Mouse (Mus musculus): ENCODE measurements at regions not wholly inside any gene's neighbourhood (a gene's known extent, or its start where the extent isn't known, plus 50 kb on each side); places are given as distances from the start of the nearest gene placed in this dataset.
"Not testable (repeated sequence)": the region's sequence is repeated elsewhere in the genome, so short reads cannot be mapped to it uniquely, and the experiment has no call there.

DNA sequence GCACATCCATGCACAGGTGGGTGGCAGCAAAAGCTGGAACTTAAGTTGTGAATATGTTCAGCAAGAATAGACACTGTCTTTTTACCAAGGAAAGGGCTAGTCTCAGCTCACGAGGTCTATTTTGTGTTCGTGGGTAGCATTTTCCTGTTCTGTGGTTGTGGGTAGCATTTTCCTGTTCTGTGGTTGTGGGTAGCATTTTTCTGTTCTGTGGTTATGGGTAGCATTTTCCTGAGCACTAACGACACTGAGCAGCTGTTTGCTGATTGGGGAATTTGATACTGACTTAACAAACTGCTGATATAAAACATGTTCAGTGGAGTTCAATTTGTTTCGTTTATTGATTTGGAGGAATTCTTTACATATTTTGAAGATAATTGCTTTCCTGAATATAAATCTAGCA is 837.8 kb upstream of the Vwc2 start:
- no peak overlapping the region for H3K27ac ChIP-seq
- H3K4me3 ChIP-seq = no peak overlapping the region
- ATAC-seq (replicated peaks) = no peak
- no peaks in the 10 kb centered on the region for H3K36me3 ChIP-seq (replicated peaks)
- WGBS = 84% methylated on average over 4 of the region's 4 CpGs
- H3K4me2 ChIP-seq = no peak overlapping the region
- H3K9ac ChIP-seq = no peak overlapping the region
- H3K27me3 ChIP-seq (replicated peaks) = no peaks in the 10 kb centered on the region
- no peaks in the 10 kb centered on the region for H3K9me3 ChIP-seq
- H3K4me1 ChIP-seq = no peaks in the 10 kb centered on the region

DNA sequence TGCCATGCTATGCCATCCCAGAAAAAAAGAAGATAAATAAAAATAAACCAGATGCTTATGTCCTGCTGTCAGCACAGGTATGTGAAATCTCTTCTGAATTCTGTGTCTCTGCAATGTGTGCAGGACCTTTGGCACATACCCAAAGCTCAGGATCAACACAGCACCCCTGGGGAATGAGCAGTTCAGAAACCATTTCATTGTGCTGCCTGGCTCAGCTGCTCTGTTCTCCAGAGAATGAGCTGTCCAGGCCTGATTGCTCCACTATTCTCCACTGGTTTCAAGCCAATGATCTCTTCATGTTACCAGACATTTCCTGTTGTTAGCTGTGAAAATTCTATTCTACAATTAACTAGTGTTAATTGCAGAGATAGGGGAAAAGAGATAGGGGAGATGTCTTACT is 830.5 kb upstream of the Vwc2 start:
- ATAC-seq (replicated peaks) = peak; percentile 39; the same call in 1 of the 2 replicates
- no peak overlapping the region for H3K4me2 ChIP-seq
- H3K4me3 ChIP-seq = no peak overlapping the region

DNA sequence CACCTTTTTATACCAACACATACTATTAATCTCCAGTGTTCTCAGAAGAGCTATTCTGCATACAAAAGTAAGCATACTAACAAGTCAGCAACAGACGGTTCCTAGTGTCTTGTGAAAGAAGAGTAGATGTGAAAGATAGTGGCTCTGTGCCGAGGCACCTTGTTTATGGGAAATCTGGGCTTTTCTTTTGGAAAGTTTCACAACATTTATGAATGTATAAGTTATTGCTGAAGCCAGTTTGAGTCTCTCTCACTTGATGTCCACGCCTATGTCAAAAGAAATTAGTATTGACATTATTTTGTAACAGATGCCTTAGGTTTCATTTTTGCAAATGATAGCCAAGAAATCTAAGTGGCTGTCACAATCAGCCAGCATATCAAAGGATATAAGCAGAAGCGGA is 822.0 kb upstream of the Vwc2 start:
- Histone ChIP-seq H3K4me3 (no peak overlapping the region), H3K27ac (no peak overlapping the region), H3K36me3 (replicated peaks) (no peaks in the 10 kb centered on the region), H3K4me1 (no peaks in the 10 kb centered on the region), H3K27me3 (replicated peaks) (no peaks in the 10 kb centered on the region), H3K4me2 (no peak overlapping the region), H3K9me3 (no peaks in the 10 kb centered on the region), H3K9ac (no peak overlapping the region)
- 83% methylated on average over 4 of the region's 4 CpGs for WGBS
- no peak for ATAC-seq (replicated peaks)

More for the DNA sequence above, 830.5 kb upstream of the Vwc2 start:
- Histone ChIP-seq H3K9me3 (no peaks in the 10 kb centered on the region), H3K36me3 (replicated peaks) (no peaks in the 10 kb centered on the region), H3K9ac (no peak overlapping the region), H3K27ac (no peak overlapping the region), H3K27me3 (replicated peaks) (no peaks in the 10 kb centered on the region), H3K4me1 (no peaks in the 10 kb centered on the region)

DNA sequence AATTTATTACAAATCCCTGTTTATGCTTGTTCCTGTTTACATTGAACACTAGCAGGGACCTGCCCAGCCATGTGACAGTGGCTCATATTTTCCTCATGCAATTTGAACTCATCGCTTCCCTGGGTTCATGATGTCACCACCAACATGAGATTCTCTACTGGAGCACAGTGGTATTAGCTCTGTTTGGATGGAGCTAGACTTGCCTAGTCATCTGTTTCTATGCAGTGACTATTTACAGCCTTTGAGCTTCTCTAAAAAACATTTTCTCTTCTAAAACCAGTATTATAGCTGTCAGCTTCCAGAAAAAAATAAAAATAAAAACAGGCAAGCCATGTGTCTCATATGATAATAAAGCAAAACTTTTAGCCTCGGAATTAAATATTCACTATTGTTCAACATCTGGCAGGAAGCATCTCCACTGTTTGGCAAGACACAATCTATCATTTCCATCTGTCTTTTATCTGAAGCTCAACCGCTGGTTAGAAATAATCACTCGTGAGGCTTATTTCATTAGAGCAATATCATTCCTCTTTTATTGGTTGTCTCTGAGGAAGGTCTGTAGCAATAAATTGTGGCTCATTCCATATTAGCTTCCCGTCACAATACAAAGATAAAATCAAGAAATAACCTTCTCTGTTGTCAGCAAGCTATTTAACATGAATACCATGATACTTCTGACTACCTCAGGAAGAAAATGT is 804.9 kb upstream of the Vwc2 start:
- no peaks in the 10 kb centered on the region for H3K36me3 ChIP-seq (replicated peaks)
- 82% methylated on average over 5 of the region's 5 CpGs for WGBS
- no peak overlapping the region for H3K4me2 ChIP-seq
- H3K27me3 ChIP-seq (replicated peaks) = no peaks in the 10 kb centered on the region
- H3K9ac ChIP-seq = no peak overlapping the region
- H3K4me1 ChIP-seq = no peaks in the 10 kb centered on the region
- ATAC-seq (replicated peaks) = no peak
- H3K4me3 ChIP-seq = no peak overlapping the region
- no peak overlapping the region for H3K27ac ChIP-seq
- no peaks in the 10 kb centered on the region for H3K9me3 ChIP-seq

DNA sequence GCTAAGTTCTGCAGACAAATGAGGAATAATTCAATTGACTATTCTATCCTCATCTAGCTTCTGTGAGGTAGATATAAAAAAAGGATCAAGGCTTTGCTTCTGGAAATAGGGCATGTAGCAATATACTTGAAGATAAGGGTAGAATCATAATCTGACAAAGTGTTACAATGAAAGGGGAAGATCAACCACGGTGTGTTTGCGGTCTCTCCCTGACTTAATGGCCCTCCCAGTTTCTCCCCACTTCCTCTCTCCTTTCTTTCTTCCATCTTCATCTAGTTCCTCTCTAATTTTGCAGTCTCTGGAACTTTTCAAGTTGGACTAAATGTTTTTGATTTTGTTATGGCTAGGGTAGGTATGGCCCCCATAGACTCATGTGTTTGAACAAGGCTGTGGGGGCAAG is 796.6 kb upstream of the Vwc2 start:
- H3K36me3 ChIP-seq (replicated peaks) = no peaks in the 10 kb centered on the region
- H3K4me1 ChIP-seq = no peaks in the 10 kb centered on the region
- no peak for ATAC-seq (replicated peaks)
- no peak overlapping the region for H3K4me3 ChIP-seq
- WGBS = 88% methylated on average over 2 of the region's 2 CpGs
- H3K4me2 ChIP-seq = no peak overlapping the region
- H3K9ac ChIP-seq = no peak overlapping the region
- no peaks in the 10 kb centered on the region for H3K9me3 ChIP-seq
- no peak overlapping the region for H3K27ac ChIP-seq
- no peaks in the 10 kb centered on the region for H3K27me3 ChIP-seq (replicated peaks)

DNA sequence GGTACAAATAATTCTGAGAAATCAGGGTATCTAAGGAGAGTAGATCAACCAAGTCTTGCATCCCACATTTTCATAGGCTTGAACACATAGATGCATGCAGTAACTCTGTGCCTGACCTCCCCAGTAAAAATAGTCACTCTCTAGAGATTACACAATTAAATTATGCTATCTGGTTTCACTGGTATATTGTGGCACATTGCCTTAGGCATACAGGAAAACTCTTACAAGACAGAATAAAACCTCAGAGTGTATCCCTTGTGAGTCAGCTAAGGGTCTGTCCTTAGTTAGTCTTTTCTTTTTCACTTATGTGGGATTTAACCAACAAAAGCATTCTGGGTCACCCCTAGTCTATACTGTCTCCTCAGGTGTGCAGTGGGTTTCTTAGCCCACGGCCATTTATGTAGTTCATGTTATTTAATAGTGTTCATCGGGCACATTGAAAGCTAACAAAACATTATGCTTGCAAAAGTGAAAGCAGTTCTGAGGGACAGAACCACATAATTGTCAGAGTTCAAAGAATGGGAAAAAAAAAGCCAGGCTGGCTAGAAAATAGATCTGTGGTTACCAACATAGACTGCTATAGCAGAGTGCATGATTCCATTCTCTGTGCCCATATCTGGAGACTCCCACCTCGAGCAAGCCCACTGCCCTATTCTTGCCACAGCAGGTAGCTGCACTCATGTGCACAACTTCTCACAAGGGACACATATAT is 795.8 kb upstream of the Vwc2 start:
- no peaks in the 10 kb centered on the region for H3K4me1 ChIP-seq
- no peak for ATAC-seq (replicated peaks)
- 76% methylated on average over 3 of the region's 3 CpGs for WGBS

DNA sequence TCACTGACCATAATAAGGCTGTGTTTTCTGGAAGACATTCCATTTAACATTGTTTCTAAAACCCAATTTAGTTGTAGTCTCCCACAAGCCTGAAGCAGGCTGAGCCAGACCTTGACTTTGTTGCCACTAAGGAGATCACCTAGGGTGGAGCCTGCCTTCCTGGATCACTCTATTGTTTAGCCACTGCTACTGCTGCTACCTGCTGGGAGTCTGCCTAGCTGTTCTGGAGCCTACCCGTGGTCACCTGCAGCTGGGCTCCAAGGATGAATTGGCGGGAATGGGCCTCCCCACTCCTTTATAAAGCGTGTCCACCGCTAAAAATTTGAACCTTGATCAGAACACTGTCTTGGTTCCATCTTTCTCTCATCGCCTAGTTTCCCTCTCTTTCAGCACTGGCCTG is 783.8 kb upstream of the Vwc2 start:
- not testable (repeated sequence) for H3K4me3 ChIP-seq; H3K36me3 ChIP-seq (replicated peaks); H3K27ac ChIP-seq; H3K9me3 ChIP-seq; H3K27me3 ChIP-seq (replicated peaks); H3K4me2 ChIP-seq; H3K4me1 ChIP-seq; ATAC-seq (replicated peaks); H3K9ac ChIP-seq
- 41% methylated on average over 5 of the region's 5 CpGs for WGBS

More for the DNA sequence above, 795.8 kb upstream of the Vwc2 start:
- Histone ChIP-seq H3K9me3 (no peaks in the 10 kb centered on the region), H3K36me3 (replicated peaks) (no peaks in the 10 kb centered on the region), H3K4me3 (no peak overlapping the region), H3K4me2 (no peak overlapping the region), H3K27me3 (replicated peaks) (no peaks in the 10 kb centered on the region), H3K27ac (no peak overlapping the region), H3K9ac (no peak overlapping the region)

DNA sequence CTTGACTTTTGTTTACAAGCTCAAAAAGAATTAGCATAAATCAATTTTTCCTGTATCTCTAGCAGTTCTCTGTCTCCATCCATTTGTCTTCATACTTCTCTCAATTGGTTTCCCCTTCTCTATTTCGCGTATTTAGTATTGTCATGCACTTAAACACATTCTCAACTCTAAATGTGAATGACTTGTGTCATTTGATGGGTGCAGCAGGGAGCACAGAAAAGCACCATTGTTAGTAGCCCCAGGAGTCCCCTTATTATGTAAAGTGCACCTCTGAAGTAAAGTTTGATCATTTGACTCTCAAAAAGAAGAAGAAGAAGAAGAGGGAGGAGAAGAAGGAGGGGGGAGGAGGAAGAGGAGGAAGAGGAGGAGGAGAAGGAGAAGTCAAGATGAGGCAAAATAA is 776.2 kb upstream of the Vwc2 start:
- Histone ChIP-seq H3K4me3 (no peak overlapping the region), H3K27me3 (replicated peaks) (no peaks in the 10 kb centered on the region), H3K9ac (no peak overlapping the region), H3K27ac (no peak overlapping the region), H3K36me3 (replicated peaks) (no peaks in the 10 kb centered on the region), H3K4me1 (no peaks in the 10 kb centered on the region), H3K4me2 (no peak overlapping the region), H3K9me3 (no peaks in the 10 kb centered on the region)
- ATAC-seq (replicated peaks) = no peak
- WGBS = 4% methylated on average over 2 of the region's 2 CpGs

DNA sequence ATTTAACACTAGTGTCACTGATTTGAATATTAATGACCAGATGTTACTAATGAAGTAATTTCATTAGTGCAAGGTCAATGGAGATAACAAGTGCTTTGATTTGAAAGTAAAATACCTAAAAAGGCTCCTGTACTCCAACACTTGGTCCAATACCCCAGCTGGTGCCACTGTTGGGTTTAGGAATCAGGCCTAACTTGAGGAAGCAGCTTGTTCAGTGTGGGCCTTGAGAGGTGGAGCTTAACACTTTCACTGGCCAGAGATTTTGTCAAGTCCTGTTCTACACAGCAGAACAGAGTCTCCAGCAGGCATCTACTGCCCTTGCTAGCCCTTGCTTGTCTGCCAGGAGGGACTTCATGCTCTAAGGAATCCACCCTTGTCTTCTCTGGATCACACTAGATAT is 741.7 kb upstream of the Vwc2 start:
- Histone ChIP-seq H3K27ac (no peak overlapping the region), H3K9me3 (no peaks in the 10 kb centered on the region), H3K4me1 (no peaks in the 10 kb centered on the region), H3K9ac (no peak overlapping the region), H3K36me3 (replicated peaks) (no peaks in the 10 kb centered on the region), H3K27me3 (replicated peaks) (no peaks in the 10 kb centered on the region), H3K4me2 (no peak overlapping the region), H3K4me3 (no peak overlapping the region)
- no peak for ATAC-seq (replicated peaks)
